17 mouse cellular contexts compared by ENCODE assay signal in the genomic region with DNA sequence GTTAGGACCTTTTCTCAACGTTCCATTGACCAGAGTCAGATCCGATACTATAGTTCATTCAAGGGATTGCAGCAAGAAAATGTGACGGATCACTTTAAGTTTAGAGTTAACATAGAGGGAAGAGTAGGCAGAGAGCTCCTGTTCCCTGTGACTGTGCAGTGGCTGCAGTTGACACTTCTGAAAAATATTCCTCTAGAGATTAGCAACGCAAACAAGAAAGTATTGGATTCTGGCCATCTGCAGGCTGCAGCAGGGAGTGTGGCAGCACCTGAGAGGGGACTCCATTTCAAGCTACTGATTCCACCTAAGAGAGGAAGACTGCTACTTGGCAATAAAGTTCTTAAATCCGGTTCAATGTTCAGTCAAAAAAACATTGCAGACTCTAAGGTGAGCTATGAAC. TPM values are rescaled to one million over a fixed set of nuclear protein-coding genes. Genes with fewer than 3 reads are reported as not detected.
"Had no signal": no experiment of that assay in that cellular context is flagged by ENCODE, and none has a peak within 500 bp of the region (broad histone marks: within the 10 kb centered on the region; RNA-seq: fewer than 3 reads in every experiment).

No protein-coding gene starts in this region.

- H3K4me3 ChIP-seq: liver, embryonic 13.5 days; liver, embryonic 15.5 days; megakaryocyte, embryonic 14.5 days; midbrain, embryonic 13.5 days; midbrain, embryonic 15.5 days; neural tube, embryonic 12.5 days; stomach, embryonic 15.5 days had no signal

- H3K27me3 ChIP-seq: liver, embryonic 13.5 days; liver, embryonic 15.5 days; midbrain, embryonic 13.5 days; midbrain, embryonic 15.5 days; neural tube, embryonic 12.5 days; stomach, embryonic 15.5 days had no signal

- H3K27ac ChIP-seq: liver, embryonic 13.5 days; liver, embryonic 15.5 days; macrophage; midbrain, embryonic 13.5 days; midbrain, embryonic 15.5 days; neural tube, embryonic 12.5 days; stomach, embryonic 15.5 days had no signal

- H3K36me3 ChIP-seq: liver, embryonic 13.5 days; liver, embryonic 15.5 days; midbrain, embryonic 13.5 days; midbrain, embryonic 15.5 days; neural tube, embryonic 12.5 days had no signal

- DNase-seq: liver; liver, embryonic 13.5 days; liver, postnatal 0 days; lung, embryonic 14.5 days; right cerebral cortex, postnatal 14 days; thymus, adult 18-20 months; thymus, postnatal 14 days; thymus, postnatal 4 days had no signal

- ATAC-seq: liver, postnatal 0 days; midbrain, embryonic 13.5 days; midbrain, embryonic 15.5 days had no signal

- H3K4me1 ChIP-seq: liver, embryonic 13.5 days; liver, embryonic 15.5 days; midbrain, embryonic 13.5 days; neural tube, embryonic 12.5 days; stomach, embryonic 15.5 days had no signal

- H3K9me3 ChIP-seq: liver, embryonic 13.5 days; liver, embryonic 15.5 days; midbrain, embryonic 13.5 days; midbrain, embryonic 15.5 days; neural tube, embryonic 12.5 days; stomach, embryonic 15.5 days had no signal

- H3K4me2 ChIP-seq: liver, embryonic 11.5 days; liver, embryonic 13.5 days; liver, embryonic 15.5 days; lung, embryonic 14.5 days; midbrain, embryonic 11.5 days; midbrain, embryonic 13.5 days; midbrain, embryonic 15.5 days; neural tube, embryonic 12.5 days; stomach, embryonic 15.5 days had no signal

- H3K9ac ChIP-seq: liver, embryonic 13.5 days; liver, embryonic 15.5 days; liver, postnatal 0 days; lung, embryonic 14.5 days; midbrain, embryonic 13.5 days; midbrain, embryonic 15.5 days; neural tube, embryonic 12.5 days; stomach, embryonic 15.5 days had no signal

RNA-seq across cellular contexts. Expression of a gene that starts 26.6 kb away (rescaled TPM):
- polyA plus RNA-seq: macrophage had no signal
